22 mouse cellular contexts compared by ENCODE assay signal in the genomic region with DNA sequence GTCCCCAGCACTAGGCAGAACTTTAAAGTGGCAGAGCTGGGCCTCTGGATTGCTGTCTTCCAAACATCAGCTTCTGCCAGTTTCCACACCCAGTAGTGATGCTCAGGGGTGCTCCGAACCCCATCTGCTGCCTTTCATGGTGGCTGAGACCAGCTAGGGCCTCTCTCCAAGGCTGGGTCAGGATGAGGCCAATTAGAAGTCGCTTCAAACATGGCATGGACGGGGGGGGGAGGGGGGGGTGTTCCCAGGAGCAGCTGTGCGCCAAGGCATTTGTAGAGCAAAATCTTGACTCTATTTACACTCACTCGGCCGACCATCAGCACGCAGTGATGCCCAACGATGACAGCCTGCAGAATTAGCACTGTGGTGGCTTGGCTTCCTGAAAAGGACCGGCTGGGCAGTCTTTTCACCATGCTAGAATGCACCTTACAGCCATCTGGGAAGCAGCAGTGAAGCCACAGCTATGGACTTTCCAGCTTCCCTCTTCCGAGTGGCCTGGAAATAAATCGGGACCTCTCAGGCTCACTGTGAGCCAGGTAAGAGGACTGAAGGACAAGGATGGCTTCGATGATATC.
DNase-seq lines count a peak whose midpoint lies in the region; ATAC-seq lines count a peak whose summit lies in the region.
"Had no signal": no experiment of that assay in that cellular context is flagged by ENCODE, and none has a peak within 500 bp of the region (broad histone marks: within the 10 kb centered on the region; RNA-seq: fewer than 3 reads in every experiment).

No protein-coding gene starts in this region.

- no peak overlapping the region for H3K4me2 ChIP-seq in midbrain, embryonic 12.5 days (replicated peaks)
- no peak overlapping the region for H3K4me2 ChIP-seq in midbrain, embryonic 16.5 days (ENCODE audit: low read length)
- H3K4me2 ChIP-seq: heart, embryonic 12.5 days; liver, embryonic 12.5 days; lung, embryonic 15.5 days had no signal

- no peak overlapping the region for H3K9ac ChIP-seq in midbrain, embryonic 12.5 days (replicated peaks)
- no peak overlapping the region for H3K9ac ChIP-seq in midbrain, embryonic 16.5 days (ENCODE audit: low read depth, low read length)
- H3K9ac ChIP-seq: heart, embryonic 12.5 days; liver, embryonic 12.5 days; lung, embryonic 15.5 days had no signal

- peak; percentile 65 to 68 for DNase-seq in cerebellum, postnatal 10 days
- no peak for DNase-seq in cerebellum, adult 11 months
- no peak for DNase-seq in limb, embryonic 10.5 days (ENCODE audit: low spot score)
- no peak for DNase-seq in layer of hippocampus, adult 9-10 months (ENCODE audit: low spot score)
- DNase-seq in layer of hippocampus, postnatal 14 days (ENCODE audit: low spot score in 2 of 2), result no peak
- DNase-seq in right cerebral cortex, postnatal 4 days, result no peak
- DNase-seq: adrenal gland, adult 8-10 months; cerebellum, postnatal 36 days; gastrocnemius, adult 2 months; heart, postnatal 14 days; kidney, adult 2 months; kidney, postnatal 10 days; lung, postnatal 4 days; thymus, adult 18-20 months; thymus, postnatal 4 days had no signal

- peak overlapping the region; percentile 36 for H3K27ac ChIP-seq in midbrain, embryonic 12.5 days (replicated peaks)
- no peak overlapping the region for H3K27ac ChIP-seq in midbrain, embryonic 16.5 days (ENCODE audit: low read length)
- peak overlapping the region; percentile 53; the same call in 1 of the 2 replicates for H3K27ac ChIP-seq in limb, embryonic 10.5 days
- H3K27ac ChIP-seq: gastrocnemius, adult 2 months; liver, embryonic 12.5 days; lung, embryonic 15.5 days had no signal

- no peak for ATAC-seq in midbrain, embryonic 12.5 days (ENCODE audit: low FRiP score, low read depth)
- no peak for ATAC-seq in midbrain, embryonic 16.5 days
- ATAC-seq: forebrain, embryonic 16.5 days; inflammation-experienced regulatory T-cells, adult 6 months; liver, embryonic 12.5 days had no signal

- no peak overlapping the region for H3K4me3 ChIP-seq in midbrain, embryonic 12.5 days
- no peak overlapping the region for H3K4me3 ChIP-seq in midbrain, embryonic 16.5 days (ENCODE audit: low read depth, low read length)
- H3K4me3 ChIP-seq in limb, embryonic 10.5 days, result no peak overlapping the region
- H3K4me3 ChIP-seq: gastrocnemius, adult 2 months; heart, embryonic 12.5 days; liver, embryonic 12.5 days; lung, embryonic 15.5 days had no signal

- 50% methylated on average over 12 of the region's 12 CpGs for WGBS in midbrain, embryonic 12.5 days
- 44% methylated on average over 12 of the region's 12 CpGs for WGBS in midbrain, embryonic 16.5 days
- 50% methylated on average over 12 of the region's 12 CpGs for WGBS in limb, embryonic 10.5 days

- H3K36me3 ChIP-seq in midbrain, embryonic 12.5 days, result no peaks in the 10 kb centered on the region
- H3K36me3 ChIP-seq in midbrain, embryonic 16.5 days (ENCODE audit: control insufficient read depth, insufficient read depth, low read length), result no peaks in the 10 kb centered on the region
- no peaks in the 10 kb centered on the region for H3K36me3 ChIP-seq in limb, embryonic 10.5 days
- H3K36me3 ChIP-seq: heart, embryonic 12.5 days; liver, embryonic 12.5 days; lung, embryonic 15.5 days had no signal

- H3K9me3 ChIP-seq in midbrain, embryonic 12.5 days, result no peaks in the 10 kb centered on the region
- no peaks in the 10 kb centered on the region for H3K9me3 ChIP-seq in midbrain, embryonic 16.5 days (replicated peaks; ENCODE audit: control insufficient read depth, low read length, poor library complexity, severe bottlenecking)
- H3K9me3 ChIP-seq in limb, embryonic 10.5 days (replicated peaks), result no peaks in the 10 kb centered on the region
- H3K9me3 ChIP-seq: heart, embryonic 12.5 days; liver, embryonic 12.5 days; lung, embryonic 15.5 days had no signal

- peaks cover 65% of the 10 kb centered on the region for H3K4me1 ChIP-seq in midbrain, embryonic 12.5 days
- H3K4me1 ChIP-seq in midbrain, embryonic 16.5 days (ENCODE audit: control insufficient read depth, insufficient read depth, low read length), result peaks cover 26% of the 10 kb centered on the region
- peaks cover 77% of the 10 kb centered on the region for H3K4me1 ChIP-seq in limb, embryonic 10.5 days
- H3K4me1 ChIP-seq: liver, embryonic 12.5 days had no signal

- H3K27me3 ChIP-seq in midbrain, embryonic 12.5 days, result peaks cover 79% of the 10 kb centered on the region
- H3K27me3 ChIP-seq in midbrain, embryonic 16.5 days (ENCODE audit: control insufficient read depth, insufficient read depth, low read depth, low read length), result peaks cover 46% of the 10 kb centered on the region
- H3K27me3 ChIP-seq in limb, embryonic 10.5 days (ENCODE audit: low read depth, poor library complexity, severe bottlenecking), result peaks cover 100% of the 10 kb centered on the region

Comparison
In these comparisons a context has a peak if more than half of its experiments do, and no peak if none do; other contexts are left out.
1. DNase-seq: peak in cerebellum, postnatal 10 days (2 of 2); none in cerebellum, adult 11 months (single experiment), limb, embryonic 10.5 days (single experiment), layer of hippocampus, adult 9-10 months (single experiment), layer of hippocampus, postnatal 14 days (0 of 2) and right cerebral cortex, postnatal 4 days (single experiment).